Mouse (Mus musculus) ES-Bruce4 (cell line): ENCODE data around the gene Rab3gap1. TPM values are rescaled to one million over a fixed set of nuclear protein-coding genes. Genes with fewer than 3 reads are reported as not detected.

Source experiments
- H3K27ac ChIP-seq: 2 replicates; pipeline ENCODE4 v1.5.1; 2012; ENCODE audit warnings: low read length, inconsistent platforms; ENCODE audit not compliant: insufficient read depth
- H3K27me3 ChIP-seq: 2 replicates; pipeline ENCODE4 v1.6.1; 2012; ENCODE audit warnings: mild to moderate bottlenecking, low read length, inconsistent platforms; ENCODE audit not compliant: control insufficient read depth, poor library complexity, insufficient read depth, severe bottlenecking
- H3K36me3 ChIP-seq: 2 replicates; pipeline ENCODE4 v1.6.1; 2012; ENCODE audit warnings: inconsistent platforms, mild to moderate bottlenecking, low read length, moderate library complexity; ENCODE audit not compliant: control insufficient read depth, poor library complexity, insufficient read depth, severe bottlenecking
- H3K4me1 ChIP-seq: one replicate; pipeline ENCODE4 v1.8.1; 2011; ENCODE audit warnings: low read length; ENCODE audit not compliant: control insufficient read depth, insufficient read depth
- H3K4me3 ChIP-seq: 2 replicates; pipeline ENCODE4 v1.5.1; 2011; ENCODE audit warnings: low read depth, mild to moderate bottlenecking, low read length
- H3K9ac ChIP-seq: 2 replicates; pipeline ENCODE4 v1.6.1; 2012; ENCODE audit warnings: low read depth, mild to moderate bottlenecking, inconsistent platforms; ENCODE audit not compliant: poor library complexity, severe bottlenecking
- H3K9me3 ChIP-seq: replicated peaks from 2 replicates; pipeline ENCODE4 v1.6.1; 2012; ENCODE audit warnings: mild to moderate bottlenecking, low read length, inconsistent platforms; ENCODE audit not compliant: control insufficient read depth, poor library complexity, insufficient read depth, severe bottlenecking
- CTCF ChIP-seq: IDR thresholded peaks from one replicate; pipeline ENCODE4 v1.8.1; 2011; ENCODE audit warnings: low read depth, low read length
- EP300 ChIP-seq: IDR thresholded peaks from 2 replicates; pipeline ENCODE4 v1.6.1; 2011; ENCODE audit warnings: low read depth, low read length; ENCODE audit not compliant: insufficient read depth
- POLR2A ChIP-seq: IDR thresholded peaks from one replicate; pipeline ENCODE4 v1.8.1; 2011; ENCODE audit warnings: low read length; ENCODE audit not compliant: insufficient read depth
- polyA plus RNA-seq: library from polyadenylated mRNA; stranded (reverse); fragments of >200 nt; gene quantifications from 2 replicates; pipeline ENCODE4 v1.2.4, GENCODE M21; 2011; ENCODE audit warnings: low read depth; ENCODE audit not compliant: missing spikeins, insufficient read depth, insufficient read length

The Rab3gap1 gene
- polyA plus RNA-seq, 1 experiment: 28.3 TPM

- Histone ChIP-seq H3K27me3 (no peaks in the 10 kb centered on the region), H3K4me3 (no peak overlapping the region), H3K9ac (no peak overlapping the region), H3K27ac (no peak overlapping the region), H3K4me1 (no peaks in the 10 kb centered on the region), H3K36me3 (no peaks in the 10 kb centered on the region), H3K9me3 (no peaks in the 10 kb centered on the region)
- TF ChIP-seq POLR2A: no peak
- TF ChIP-seq EP300: no peak
- no peak for TF ChIP-seq CTCF
These were observed 30.0 kb upstream of the Rab3gap1 start for GRCm38 (mm10) chr1:127838602-127839001.

- Histone ChIP-seq H3K4me3 (no peak overlapping the region), H3K36me3 (no peaks in the 10 kb centered on the region), H3K9ac (no peak overlapping the region), H3K27me3 (no peaks in the 10 kb centered on the region), H3K4me1 (no peaks in the 10 kb centered on the region), H3K9me3 (no peaks in the 10 kb centered on the region), H3K27ac (no peak overlapping the region)
- TF ChIP-seq EP300 (no peak), CTCF (no peak), POLR2A (no peak)
These were observed 23.1 kb upstream of the Rab3gap1 start for GRCm38 (mm10) chr1:127845472-127845871.

GRCm38 (mm10) chr1:127850075-127850610, 18.4 kb upstream of the Rab3gap1 start:
- no peak overlapping the region for H3K27ac ChIP-seq
- H3K27me3 ChIP-seq: no peaks in the 10 kb centered on the region
- H3K4me1 ChIP-seq: no peaks in the 10 kb centered on the region
- no peak for TF ChIP-seq CTCF
- TF ChIP-seq POLR2A: no peak
- TF ChIP-seq EP300: no peak
- no peak overlapping the region for H3K9ac ChIP-seq
- H3K9me3 ChIP-seq: no peaks in the 10 kb centered on the region
- H3K36me3 ChIP-seq: no peaks in the 10 kb centered on the region
- H3K4me3 ChIP-seq: no peak overlapping the region

- Histone ChIP-seq H3K4me1 (no peaks in the 10 kb centered on the region), H3K36me3 (no peaks in the 10 kb centered on the region), H3K9me3 (no peaks in the 10 kb centered on the region), H3K4me3 (no peak within 1 kb of the TSS), H3K9ac (no peak within 1 kb of the TSS), H3K27me3 (no peaks in the 10 kb centered on the region), H3K27ac (no peak within 1 kb of the TSS)
- TF ChIP-seq EP300 (no peak), POLR2A (no peak), CTCF (no peak)
These were observed 13.9 kb upstream of the Rab3gap1 start, which contains the start of gene Map3k19 for GRCm38 (mm10) chr1:127854486-127855222. Gene Map3k19, minus strand, starts transcription at chr1:127855031.

GRCm38 (mm10) chr1:127858945-127859648, 9.5 kb upstream of the Rab3gap1 start:
- Histone ChIP-seq H3K4me3 (no peak overlapping the region), H3K27ac (no peak overlapping the region), H3K9ac (no peak overlapping the region), H3K36me3 (no peaks in the 10 kb centered on the region), H3K4me1 (no peaks in the 10 kb centered on the region), H3K9me3 (no peaks in the 10 kb centered on the region; the same call in 1 of the 2 replicates), H3K27me3 (no peaks in the 10 kb centered on the region)
- TF ChIP-seq EP300 (no peak), POLR2A (no peak), CTCF (no peak)

DNA sequence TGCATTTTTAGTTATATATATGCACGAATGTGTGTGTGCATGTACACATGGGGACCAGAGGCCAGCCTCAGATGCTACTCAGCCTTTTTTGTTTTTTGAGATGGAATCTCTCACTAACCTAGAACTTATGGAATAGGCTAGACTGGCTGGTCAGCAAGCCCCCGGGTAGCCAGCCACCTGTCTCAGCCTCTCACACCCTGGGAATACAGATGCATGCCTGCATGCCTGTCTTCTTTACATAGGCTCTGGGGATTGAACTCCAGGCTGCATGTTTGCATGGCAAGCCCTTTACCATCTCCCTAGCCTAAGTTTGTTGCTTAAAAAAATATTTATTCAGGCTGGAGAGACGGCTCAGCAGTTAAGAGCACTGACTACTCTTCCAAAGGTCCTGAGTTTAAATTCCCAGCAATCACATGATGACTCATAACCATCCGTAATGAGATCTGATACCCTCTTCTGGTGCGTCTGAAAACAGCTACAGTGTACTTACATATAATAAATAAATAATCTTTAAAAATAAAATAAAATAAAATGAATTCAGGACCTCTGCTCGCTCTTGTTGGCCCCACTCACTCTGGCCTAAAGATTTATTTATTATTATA, 8.7 kb upstream of the Rab3gap1 start:
- no peaks in the 10 kb centered on the region for H3K36me3 ChIP-seq
- no peak overlapping the region for H3K4me3 ChIP-seq
- H3K9ac ChIP-seq: no peak overlapping the region
- no peaks in the 10 kb centered on the region; the same call in 1 of the 2 replicates for H3K9me3 ChIP-seq
- H3K4me1 ChIP-seq: no peaks in the 10 kb centered on the region
- TF ChIP-seq CTCF (no peak), POLR2A (no peak)
- H3K27me3 ChIP-seq: no peaks in the 10 kb centered on the region
- H3K27ac ChIP-seq: no peak overlapping the region
